Mouse (Mus musculus) spleen, adult 2 months (tissue): Measurements from ENCODE around the gene Sacm1l. TPM values are rescaled to one million over a fixed set of nuclear protein-coding genes. Genes with fewer than 3 reads are reported as not detected.
A peak's percentile ranks its signal among the peaks of the same experiment; 100 is the strongest.

ENCODE experiments used
- DNase-seq, 2 experiments: peaks; one replicate each; pipeline versions ENCODE4 v3.0.0 to v3.0.0-alpha.2; 2012 to 2021; ENCODE audit warnings: low spot score in 2 of 2, low read depth in 1 of 2
- H3K27ac ChIP-seq: fragments of 200-500 bp; 2 replicates; pipeline ENCODE4 v1.5.1; 2012; ENCODE audit warnings: low read length, inconsistent platforms; ENCODE audit not compliant: insufficient read depth
- H3K27me3 ChIP-seq: fragments of 200-500 bp; 2 replicates; pipeline ENCODE4 v1.6.1; 2012; ENCODE audit warnings: mild to moderate bottlenecking, moderate library complexity, low read length, inconsistent platforms; ENCODE audit not compliant: control insufficient read depth, insufficient read depth
- H3K36me3 ChIP-seq: fragments of 200-500 bp; 2 replicates; pipeline ENCODE4 v1.6.1; 2012; ENCODE audit warnings: mild to moderate bottlenecking, low read length, inconsistent platforms; ENCODE audit not compliant: control insufficient read depth, insufficient read depth
- H3K4me1 ChIP-seq: fragments of 200-500 bp; 2 replicates; pipeline ENCODE4 v1.6.1; 2011; ENCODE audit warnings: inconsistent platforms; ENCODE audit not compliant: control insufficient read depth, insufficient read depth, insufficient read length
- H3K4me3 ChIP-seq: fragments of 200-500 bp; 2 replicates; pipeline ENCODE4 v1.5.1; 2011; ENCODE audit warnings: mild to moderate bottlenecking, inconsistent platforms; ENCODE audit not compliant: insufficient read depth, insufficient read length; ENCODE audit errors: extremely low read depth
- CTCF ChIP-seq: fragments of 200-500 bp; IDR thresholded peaks from 2 replicates; pipeline ENCODE4 v1.5.1; 2011; ENCODE audit warnings: mild to moderate bottlenecking, inconsistent platforms; ENCODE audit not compliant: insufficient read depth, insufficient read length, insufficient replicate concordance; ENCODE audit errors: extremely low read depth
- POLR2A ChIP-seq: fragments of 200-500 bp; IDR thresholded peaks from 2 replicates; pipeline ENCODE4 v1.6.1; 2011; ENCODE audit warnings: low read depth, low read length, inconsistent platforms
- WGBS: fragments of 180-500 bp; shearing (Covaris S2); methylation state at CpG from one replicate; pipeline ENCODE4 v1.1.7; 2018; 5-methylcytosine and 5-hydroxymethylcytosine counted together
- polyA plus RNA-seq: library from polyadenylated mRNA; depleted of rRNA; stranded (reverse); fragments of >200 nt; gene quantifications from 2 replicates; pipeline ENCODE4 v1.2.3, GENCODE M21; 2012

Sacm1l gene
- polyA plus RNA-seq, 1 experiment, result 2.5 TPM

DNA sequence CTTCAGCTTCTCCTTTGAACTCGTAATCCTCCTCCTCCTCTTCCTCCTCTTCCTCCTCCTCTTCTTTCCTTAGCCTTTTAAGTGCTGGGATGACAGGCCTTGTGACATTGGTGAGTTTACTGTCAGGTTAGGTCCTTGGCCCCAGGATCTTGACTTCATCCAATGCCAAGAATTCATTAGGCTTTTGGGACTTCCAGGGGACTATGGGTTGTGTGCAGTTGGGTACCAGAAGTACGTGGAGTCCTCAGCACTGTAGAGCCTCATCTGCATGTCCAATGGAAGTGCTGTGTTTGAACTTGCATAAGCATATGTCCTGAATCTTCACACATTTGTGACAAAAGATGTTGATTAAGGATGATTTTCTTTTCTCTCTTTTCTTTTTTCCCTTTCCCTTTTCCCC is 20.6 kb upstream of the Sacm1l start:
- Histone ChIP-seq H3K36me3 (peaks cover 18% of the 10 kb centered on the region), H3K4me3 (no peak overlapping the region), H3K27ac (peak overlapping the region; percentile 27; the same call in 1 of the 2 replicates), H3K27me3 (no peaks in the 10 kb centered on the region), H3K4me1 (peaks cover 16% of the 10 kb centered on the region)
- DNase-seq, result no peak
- 87% methylated on average over 2 of the region's 2 CpGs for WGBS
- TF ChIP-seq CTCF (no peak), POLR2A (no peak)

DNA sequence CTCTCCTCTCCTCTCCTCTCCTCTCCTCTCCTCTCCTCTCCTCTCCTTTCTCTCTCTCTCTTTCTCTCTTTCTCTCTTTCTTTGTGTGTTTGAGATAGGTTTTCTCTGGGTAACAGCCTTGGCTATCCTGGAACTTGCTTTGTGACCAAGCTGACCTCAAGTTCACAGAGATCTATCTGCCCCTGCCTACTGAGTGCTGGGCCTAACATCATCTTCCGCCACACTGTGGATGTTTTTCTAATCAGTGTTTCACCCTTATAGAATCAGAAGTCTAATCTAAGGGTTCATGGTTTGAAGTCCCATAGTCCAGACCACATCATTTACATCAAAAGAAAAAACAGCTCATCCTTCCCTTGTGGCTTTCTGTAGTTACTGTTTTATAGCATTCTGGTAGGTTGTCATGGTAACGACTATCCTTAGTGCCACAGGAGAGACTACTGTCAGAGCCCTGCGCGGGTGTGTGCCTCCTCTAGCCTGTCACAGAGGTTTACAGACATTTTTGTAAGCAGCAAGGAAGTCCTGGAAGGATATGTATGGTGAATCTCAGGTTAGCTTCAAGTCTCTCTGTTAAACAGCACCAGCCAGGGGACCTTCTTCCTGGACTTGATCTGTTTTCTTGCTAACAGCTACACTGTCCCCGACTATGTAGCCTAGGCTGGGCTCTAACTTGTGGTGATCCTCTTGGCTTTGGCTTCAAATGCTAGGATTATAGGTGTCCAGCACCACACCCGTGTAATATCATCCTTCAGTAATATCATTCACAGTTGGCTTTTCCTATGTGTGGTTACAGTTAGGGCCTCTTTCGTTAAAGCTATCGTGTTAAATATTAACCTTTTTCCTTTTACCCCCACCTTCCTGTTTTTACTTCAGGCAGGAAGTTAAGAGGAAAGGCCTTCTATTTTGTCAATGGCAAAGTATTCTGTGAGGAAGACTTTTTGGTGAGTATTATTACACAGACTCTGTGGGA is 19.6 kb upstream of the Sacm1l start:
- H3K36me3 ChIP-seq, result peaks cover 19% of the 10 kb centered on the region

DNA sequence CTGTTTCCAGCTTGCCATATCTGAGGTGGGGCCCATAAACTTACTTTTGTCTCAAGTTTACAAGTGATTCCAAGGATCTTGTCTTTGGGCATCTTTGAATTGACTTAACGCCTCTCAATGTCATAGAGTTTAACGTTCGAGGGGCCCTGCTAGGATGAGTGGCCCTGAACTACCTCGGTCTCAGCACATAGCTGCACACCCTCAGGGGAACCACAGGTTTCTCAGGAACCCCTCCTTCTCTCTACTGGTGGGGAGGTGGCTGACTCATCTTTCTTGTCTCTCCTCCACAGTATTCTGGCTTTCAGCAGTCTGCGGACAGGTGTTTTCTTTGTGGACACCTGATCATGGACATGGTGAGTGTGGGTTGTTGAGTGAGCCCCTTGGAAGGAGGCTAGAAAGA is 18.6 kb upstream of the Sacm1l start:
- Histone ChIP-seq H3K27ac (peak overlapping the region; percentile 61), H3K4me1 (peaks cover 13% of the 10 kb centered on the region), H3K36me3 (peaks cover 20% of the 10 kb centered on the region), H3K27me3 (no peaks in the 10 kb centered on the region), H3K4me3 (no peak overlapping the region)
- DNase-seq, result no peak
- WGBS, result 72% methylated on average over 5 of the region's 5 CpGs
- TF ChIP-seq CTCF, result no peak
- no peak for TF ChIP-seq POLR2A

More for the DNA sequence above, 19.6 kb upstream of the Sacm1l start:
- WGBS, result 16% methylated on average over 8 of the region's 8 CpGs
- no peaks in the 10 kb centered on the region for H3K27me3 ChIP-seq
- H3K27ac ChIP-seq, result peak overlapping the region; percentile 73
- no peak overlapping the region for H3K4me3 ChIP-seq
- H3K4me1 ChIP-seq, result peaks cover 13% of the 10 kb centered on the region
- DNase-seq, result peak; percentile 46 to 92
- TF ChIP-seq POLR2A (no peak), CTCF (no peak)

DNA sequence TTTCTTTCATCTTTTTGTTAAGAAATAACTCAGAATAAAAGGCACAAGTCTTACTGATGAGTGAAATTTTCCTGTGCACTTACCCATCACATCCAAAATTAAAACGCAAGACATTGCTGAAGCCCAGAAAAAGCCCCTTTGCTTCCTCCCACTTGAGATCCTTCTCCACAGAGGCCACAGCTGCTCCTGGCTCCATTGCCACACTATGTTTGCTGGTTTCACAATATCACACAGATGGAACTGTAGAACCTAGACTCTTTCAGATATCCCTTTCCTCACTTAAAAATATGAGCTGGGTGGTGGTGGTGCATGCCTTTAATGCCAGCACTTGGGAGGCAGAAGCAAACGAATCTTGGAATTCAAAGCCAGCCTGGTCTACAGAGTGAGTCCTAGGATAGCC is 17.1 kb upstream of the Sacm1l start:
- DNase-seq, result no peak
- TF ChIP-seq CTCF, result no peak
- Histone ChIP-seq H3K4me1 (peaks cover 13% of the 10 kb centered on the region), H3K4me3 (no peak overlapping the region), H3K36me3 (peaks cover 30% of the 10 kb centered on the region), H3K27me3 (no peaks in the 10 kb centered on the region), H3K27ac (no peak overlapping the region)
- 88% methylated on average over 2 of the region's 2 CpGs for WGBS

DNA sequence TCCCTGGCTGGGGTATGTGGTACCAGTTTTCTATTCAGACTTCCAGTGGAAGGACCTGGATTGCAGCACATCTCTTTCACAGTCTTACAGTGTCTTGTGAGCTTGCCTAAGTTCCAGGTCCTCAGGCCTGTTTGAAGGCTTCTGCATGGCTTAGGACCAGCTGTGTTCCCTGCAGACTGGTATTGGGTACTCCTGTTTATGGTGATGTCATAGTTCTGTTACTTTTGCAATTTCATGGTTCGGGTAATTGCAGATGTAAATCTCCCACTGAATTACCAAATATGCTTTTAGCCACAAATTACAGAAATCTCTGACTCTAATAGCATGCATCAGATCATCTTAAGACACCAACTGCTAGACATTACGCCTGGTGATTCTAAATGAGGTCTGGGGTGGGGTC is 14.5 kb upstream of the Sacm1l start:
- no peak for TF ChIP-seq POLR2A
- no peak for TF ChIP-seq CTCF
- Histone ChIP-seq H3K4me1 (peaks cover 5% of the 10 kb centered on the region; the same call in 1 of the 2 replicates), H3K27ac (no peak overlapping the region), H3K4me3 (no peak overlapping the region), H3K36me3 (peaks cover 41% of the 10 kb centered on the region), H3K27me3 (no peaks in the 10 kb centered on the region)
- WGBS, result 93% methylated on average over 2 of the region's 2 CpGs
- DNase-seq, result no peak

DNA sequence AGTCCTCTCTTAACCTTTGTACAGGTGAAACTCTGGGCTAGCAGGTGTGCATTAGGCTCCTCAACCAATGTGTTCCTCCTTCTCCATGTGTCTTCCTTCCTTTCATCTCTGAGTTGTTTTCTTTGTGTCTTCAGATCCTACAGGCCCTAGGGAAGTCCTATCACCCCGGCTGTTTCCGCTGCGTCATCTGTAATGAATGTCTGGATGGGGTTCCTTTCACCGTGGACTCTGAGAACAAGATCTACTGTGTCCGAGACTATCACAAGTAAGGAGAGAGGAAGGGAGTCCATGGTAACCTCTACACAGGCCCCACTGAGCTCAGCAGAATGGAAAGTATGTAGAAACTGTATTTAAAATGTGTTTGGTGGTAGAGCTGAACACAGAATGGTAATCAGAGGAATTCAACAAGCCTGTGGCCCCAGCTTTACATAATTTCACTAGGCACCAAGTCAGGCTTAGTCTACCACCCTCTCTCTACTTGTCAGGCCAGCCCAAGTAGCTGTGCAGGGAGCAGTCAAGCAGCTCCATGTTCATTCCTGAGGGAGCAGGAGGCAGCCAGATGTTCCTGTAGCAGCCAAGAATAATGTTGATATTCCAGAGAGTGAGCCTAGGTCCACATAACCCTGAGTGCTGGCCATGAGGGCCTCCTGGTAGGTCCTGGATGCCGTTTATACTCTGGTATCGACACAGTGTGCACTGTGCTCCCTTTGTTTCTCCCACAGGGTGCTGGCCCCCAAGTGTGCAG is 12.7 kb upstream of the Sacm1l start:
- no peaks in the 10 kb centered on the region for H3K27me3 ChIP-seq
- WGBS, result 95% methylated on average over 7 of the region's 7 CpGs

More for the DNA sequence above, 12.7 kb upstream of the Sacm1l start:
- H3K4me3 ChIP-seq, result no peak overlapping the region
- TF ChIP-seq CTCF, result no peak
- no peak for TF ChIP-seq POLR2A
- peaks cover 3% of the 10 kb centered on the region; the same call in 1 of the 2 replicates for H3K4me1 ChIP-seq
- no peak overlapping the region for H3K27ac ChIP-seq
- H3K36me3 ChIP-seq, result peaks cover 38% of the 10 kb centered on the region
- DNase-seq, result no peak
